In genomic region chr1:184547650-184548235, GRCm38 (mm10) we compare ENCODE assay signal across 22 mouse cellular contexts.
"Had no signal": no experiment of that assay in that cellular context is flagged by ENCODE, and none has a peak within 500 bp of the region (broad histone marks: within the 10 kb centered on the region; RNA-seq: fewer than 3 reads in every experiment).

No protein-coding gene starts in this region.

- H3K36me3 ChIP-seq: heart, embryonic 12.5 days; hindbrain, embryonic 13.5 days; hindbrain, embryonic 15.5 days; kidney, embryonic 15.5 days; limb, embryonic 13.5 days; limb, embryonic 15.5 days; liver, embryonic 12.5 days had no signal

- ATAC-seq: hindbrain, postnatal 0 days; intestine, embryonic 16.5 days; liver, embryonic 12.5 days had no signal

- H3K27me3 ChIP-seq: hindbrain, embryonic 13.5 days; hindbrain, embryonic 15.5 days had no signal

- H3K4me3 ChIP-seq: heart, embryonic 12.5 days; hindbrain, embryonic 13.5 days; hindbrain, embryonic 15.5 days; kidney, embryonic 15.5 days; limb, embryonic 13.5 days; limb, embryonic 15.5 days; liver, embryonic 12.5 days had no signal

- H3K4me1 ChIP-seq: heart, embryonic 12.5 days; hindbrain, embryonic 13.5 days; hindbrain, embryonic 15.5 days; kidney, embryonic 15.5 days; liver, embryonic 12.5 days had no signal

- H3K27ac ChIP-seq: hindbrain, embryonic 13.5 days; hindbrain, embryonic 15.5 days; hindbrain, postnatal 0 days; kidney, embryonic 15.5 days; kidney, postnatal 0 days; limb, embryonic 13.5 days; limb, embryonic 15.5 days; liver, embryonic 12.5 days had no signal

- DNase-seq: gastrocnemius, postnatal 14 days; gastrocnemius, postnatal 36 days; heart, adult 18-20 months; heart, postnatal 10 days; kidney, adult 11 months; kidney, adult 2 months; kidney, adult 9 months; kidney, postnatal 14 days; kidney, postnatal 36 days; layer of hippocampus, adult 9-11 months; layer of hippocampus, postnatal 36 days; left cerebral cortex, postnatal 4 days had no signal

- H3K9ac ChIP-seq: heart, embryonic 12.5 days; hindbrain, embryonic 13.5 days; hindbrain, embryonic 15.5 days; kidney, embryonic 15.5 days; limb, embryonic 13.5 days; limb, embryonic 15.5 days; liver, embryonic 12.5 days had no signal

- H3K9me3 ChIP-seq: heart, embryonic 12.5 days; hindbrain, embryonic 13.5 days; hindbrain, embryonic 15.5 days; kidney, embryonic 15.5 days; limb, embryonic 13.5 days; limb, embryonic 15.5 days; liver, embryonic 12.5 days had no signal

- H3K4me2 ChIP-seq: heart, embryonic 12.5 days; hindbrain, embryonic 13.5 days; hindbrain, embryonic 15.5 days; kidney, embryonic 15.5 days; limb, embryonic 13.5 days; limb, embryonic 15.5 days; liver, embryonic 12.5 days had no signal
